Mouse (Mus musculus) frontal cortex, postnatal 10 days (tissue): ENCODE results near the gene Ap5s1.
"Not testable (repeated sequence)": the region's sequence is repeated elsewhere in the genome, so short reads cannot be mapped to it uniquely, and the experiment has no call there.

Experiments
- DNase-seq, 2 experiments: peaks; one replicate each; pipeline ENCODE4 v3.0.0; 2022; ENCODE audit warnings: low spot score in 2 of 2, mixed read lengths in 1 of 2

Ap5s1 gene

DNA sequence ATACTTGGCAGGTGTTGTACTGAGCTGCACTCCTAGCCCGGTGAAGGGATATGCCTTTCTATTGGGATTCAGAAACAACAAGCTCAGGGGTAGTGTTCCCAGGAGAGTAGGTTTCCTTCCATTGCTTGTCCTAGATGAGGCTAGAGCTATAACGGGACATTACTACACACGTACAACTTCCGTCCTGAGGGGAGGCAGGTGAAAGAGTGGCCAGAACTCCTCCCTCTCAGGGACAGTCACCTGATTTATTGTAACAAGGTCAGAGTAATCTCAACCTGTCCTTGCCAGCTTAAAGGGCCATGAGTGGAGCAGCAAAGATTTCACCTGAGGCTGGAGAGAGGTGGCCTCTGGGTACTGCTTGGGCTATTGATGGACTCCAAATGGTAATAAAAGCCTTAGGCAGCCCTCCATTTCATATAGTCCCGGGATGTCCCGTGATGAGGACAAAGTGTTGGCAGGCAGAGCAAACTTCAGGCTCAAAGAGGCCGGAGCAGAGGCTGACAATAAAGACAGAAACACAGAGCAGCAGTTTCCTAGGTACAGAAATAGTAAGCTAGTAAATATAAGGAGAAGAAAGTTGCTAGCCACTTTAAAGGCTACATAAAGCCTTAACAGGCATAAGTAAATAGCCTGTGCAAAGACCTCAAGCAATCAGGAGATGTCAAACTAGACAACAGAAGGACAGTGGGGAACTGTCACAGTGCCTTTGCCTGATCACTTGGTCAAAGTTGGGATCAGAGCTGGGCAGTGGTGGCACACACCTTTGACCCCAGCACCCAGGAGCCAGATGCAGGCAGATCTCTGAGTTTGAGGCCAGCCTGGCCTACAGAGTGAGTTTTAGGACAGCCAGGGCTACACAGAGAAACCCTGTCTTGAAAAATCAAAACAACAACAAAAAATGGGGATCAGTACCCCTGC, 9.3 kb downstream of the Ap5s1 start:
- DNase-seq = no peak

DNA sequence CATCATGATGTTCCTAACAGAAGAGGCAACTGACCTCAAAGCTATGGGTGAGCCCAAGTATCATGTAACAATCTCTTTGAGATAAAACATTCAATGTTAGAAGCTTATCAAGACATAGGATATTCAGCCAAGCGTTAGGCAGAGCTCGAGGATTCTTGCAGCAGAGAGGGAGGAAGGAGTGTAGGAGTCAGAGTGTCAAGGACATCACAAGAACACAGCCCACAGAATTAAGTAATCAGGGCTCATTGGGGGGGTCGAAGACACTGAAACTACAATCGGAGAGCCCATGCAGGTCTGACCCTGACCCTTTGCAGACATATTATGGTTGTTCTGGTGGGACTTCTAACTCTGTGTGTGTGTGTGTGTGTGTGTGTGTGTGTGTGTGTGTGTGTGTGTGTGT, 13.2 kb downstream of the Ap5s1 start:
- DNase-seq = no peak

DNA sequence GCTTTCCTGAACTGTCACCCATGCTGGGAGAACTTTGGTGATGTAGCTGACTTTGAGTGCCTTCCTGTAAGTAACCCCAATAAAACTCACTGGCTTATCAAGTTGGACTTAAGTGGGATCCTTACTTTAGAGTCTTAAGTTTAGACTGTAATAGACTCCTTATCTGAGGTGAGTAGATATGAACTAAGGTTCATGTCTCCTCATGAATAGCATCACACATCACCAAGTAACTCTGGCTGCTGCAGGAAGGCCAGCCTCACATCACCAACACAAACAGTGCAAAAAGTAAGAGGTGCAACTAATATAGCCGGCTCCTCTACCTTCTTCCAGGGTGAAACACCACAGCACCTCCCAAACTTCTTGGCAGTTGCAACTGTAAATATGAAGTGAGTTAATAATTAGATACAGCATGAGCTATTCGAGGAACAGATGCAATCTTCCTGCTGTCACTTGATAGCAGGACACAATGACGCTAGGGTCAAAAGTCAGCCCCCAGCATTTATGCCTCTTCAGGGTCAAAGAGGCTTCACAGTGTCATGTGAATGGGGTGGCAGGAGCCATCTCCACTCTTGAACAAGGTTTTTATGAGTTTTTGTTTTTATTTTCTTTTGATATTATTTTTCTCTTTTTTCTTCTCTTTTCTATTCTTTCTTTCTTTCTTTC, 15.1 kb downstream of the Ap5s1 start:
- no peak for DNase-seq

DNA sequence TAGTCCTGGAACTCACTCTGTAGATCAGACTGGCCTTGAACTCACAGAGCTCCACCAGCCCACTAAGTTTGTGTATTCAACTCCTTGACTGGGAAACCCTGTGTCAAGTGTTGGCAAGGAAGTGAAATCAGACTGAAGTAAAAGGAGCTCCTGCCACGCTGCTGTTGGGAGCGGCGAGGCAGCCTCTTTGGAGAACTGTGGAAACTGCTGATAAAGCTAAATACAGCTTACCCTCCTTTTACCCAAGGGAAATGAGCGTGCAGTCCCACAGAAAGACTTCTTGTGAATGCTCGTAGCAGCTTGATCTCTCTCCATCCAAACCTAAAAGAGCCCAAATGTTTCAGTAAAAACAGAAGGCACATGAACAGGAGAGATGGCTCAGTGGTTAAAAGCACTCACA, 15.7 kb downstream of the Ap5s1 start:
- no peak for DNase-seq

GRCm38 (mm10) chr2:131223569-131223968, 16.7 kb downstream of the Ap5s1 start:
- no peak for DNase-seq

DNA sequence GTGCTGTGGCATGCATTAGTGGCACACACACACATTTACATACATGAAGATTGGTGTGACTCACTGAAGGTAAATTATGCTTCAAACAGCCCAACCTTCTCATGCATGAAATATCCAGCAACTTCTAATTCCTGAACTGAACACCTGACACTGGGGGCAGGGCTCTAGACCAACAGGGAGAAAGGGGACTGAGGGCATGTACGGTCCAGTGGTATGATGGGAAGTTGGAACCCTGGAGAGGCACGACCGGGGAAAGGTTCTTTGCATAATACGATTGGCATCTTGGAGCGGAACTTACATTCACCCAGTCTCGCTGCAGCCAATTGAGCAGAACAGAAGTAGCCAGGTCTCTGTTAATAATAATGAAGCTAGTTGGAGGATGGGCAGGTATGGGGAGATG, 18.3 kb downstream of the Ap5s1 start:
- DNase-seq = no peak

GRCm38 (mm10) chr2:131226669-131227068, 19.8 kb downstream of the Ap5s1 start:
- not testable (repeated sequence) for DNase-seq

DNA sequence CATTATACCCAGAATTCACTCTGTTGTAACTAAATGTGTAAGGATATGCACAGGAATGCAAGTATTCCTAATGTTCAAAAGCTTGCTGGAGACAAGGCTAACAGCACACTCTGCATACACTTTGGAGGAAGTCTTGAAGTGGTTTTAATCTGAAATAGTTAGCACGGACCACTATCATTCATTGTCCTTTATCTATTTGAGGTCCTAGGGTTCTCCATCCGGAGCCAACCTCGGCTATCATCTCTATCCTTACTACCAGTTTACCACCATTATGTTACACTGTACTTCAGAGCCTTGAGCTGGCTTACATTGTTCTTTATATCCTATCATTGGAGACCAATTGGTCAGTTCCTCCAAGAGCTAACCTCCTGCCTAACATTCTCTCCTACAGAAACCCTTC, 20.4 kb downstream of the Ap5s1 start:
- DNase-seq = no peak

DNA sequence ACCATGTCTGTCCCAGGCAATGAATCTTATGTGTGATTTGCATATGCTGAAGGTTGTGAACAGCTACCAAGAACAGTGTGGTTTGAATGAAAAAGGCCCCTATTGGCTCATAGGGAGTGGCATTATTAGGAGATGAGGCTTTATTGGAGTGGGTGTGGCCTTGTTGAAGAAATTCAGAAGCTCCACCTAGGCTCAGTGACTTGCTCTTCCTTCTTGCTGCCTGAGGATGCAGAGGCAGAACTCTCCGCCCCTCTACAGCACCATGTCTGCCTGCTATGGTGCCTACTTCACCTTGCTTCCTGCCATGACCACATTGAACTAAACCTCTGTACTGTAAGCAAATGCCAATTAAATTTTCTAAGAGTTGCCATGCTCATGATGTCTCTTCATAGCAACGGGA, 25.7 kb downstream of the Ap5s1 start:
- DNase-seq = no peak

DNA sequence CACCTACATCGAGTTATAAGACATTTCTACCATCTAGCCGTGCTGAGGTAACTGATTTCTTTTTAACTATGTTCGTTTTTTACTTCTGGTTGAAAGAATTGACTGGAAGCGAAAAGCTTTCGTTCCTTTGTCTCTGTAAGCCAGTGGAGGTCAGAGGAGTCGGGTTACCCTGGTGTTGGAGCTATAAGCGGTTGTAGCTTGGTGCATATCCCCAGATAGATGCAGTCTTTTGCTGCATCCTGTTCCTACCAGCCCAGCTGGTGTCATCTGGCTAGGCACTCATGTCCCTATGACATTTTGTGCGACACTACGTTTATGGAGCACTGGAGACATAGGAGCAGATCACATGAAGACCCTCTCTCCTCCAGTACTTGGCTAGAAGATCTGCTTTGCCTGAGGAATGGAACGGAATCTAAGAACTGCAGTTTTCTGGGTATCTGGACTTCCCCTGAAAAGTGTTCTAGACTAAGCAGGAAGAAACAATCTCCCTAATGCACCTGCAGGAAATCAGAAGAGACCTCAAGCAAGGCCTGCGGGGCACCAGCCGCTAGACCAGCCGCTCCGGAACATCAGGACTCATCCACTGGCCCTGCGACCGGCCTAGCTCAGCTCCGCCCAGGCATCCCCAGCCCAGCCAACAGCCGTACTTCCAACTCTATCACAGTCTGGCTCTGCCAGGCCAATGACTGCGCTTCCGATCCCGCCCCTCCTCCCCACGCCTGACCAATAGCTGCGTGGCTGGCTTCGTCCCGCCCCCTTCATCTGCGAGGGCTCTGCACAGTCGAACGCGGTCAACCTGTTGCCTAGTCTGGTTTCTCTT, 26.6 kb downstream of the Ap5s1 start, which contains the start of gene Mavs:
Mavs (plus strand) TSS at position 757 of the 820 bp plus-strand sequence.
- peak; percentile 91 to 92 for DNase-seq

DNA sequence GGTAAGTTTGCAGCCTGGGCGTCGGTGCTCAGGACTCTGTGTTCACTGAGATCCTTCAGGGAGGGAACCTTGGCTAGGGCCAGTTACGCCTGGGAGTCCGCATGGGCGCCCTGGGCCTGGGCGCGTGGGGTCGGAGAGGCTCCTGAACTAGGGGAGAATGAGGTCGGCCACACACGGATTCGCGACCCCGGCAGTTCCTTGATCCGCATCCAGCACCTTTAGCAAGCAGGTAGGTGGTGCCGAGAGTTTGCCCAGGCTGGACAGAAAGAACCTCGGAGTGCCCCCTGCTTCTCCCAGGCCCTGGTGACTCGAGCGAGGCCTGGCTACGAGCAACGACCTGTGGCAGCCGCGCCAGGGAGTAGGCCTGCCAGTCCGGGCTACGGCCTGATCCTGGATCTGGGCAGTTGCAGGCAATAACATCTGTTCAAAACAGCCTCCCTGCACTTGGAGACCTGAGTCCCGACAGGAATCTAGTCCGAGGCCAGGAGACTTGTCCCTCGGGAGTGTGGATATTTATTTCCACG, 27.3 kb downstream of the Ap5s1 start:
- DNase-seq = no peak

GRCm38 (mm10) chr2:131234970-131235635, 28.2 kb downstream of the Ap5s1 start:
- no peak for DNase-seq

GRCm38 (mm10) chr2:131242180-131242579, 35.3 kb downstream of the Ap5s1 start:
- no peak for DNase-seq

DNA sequence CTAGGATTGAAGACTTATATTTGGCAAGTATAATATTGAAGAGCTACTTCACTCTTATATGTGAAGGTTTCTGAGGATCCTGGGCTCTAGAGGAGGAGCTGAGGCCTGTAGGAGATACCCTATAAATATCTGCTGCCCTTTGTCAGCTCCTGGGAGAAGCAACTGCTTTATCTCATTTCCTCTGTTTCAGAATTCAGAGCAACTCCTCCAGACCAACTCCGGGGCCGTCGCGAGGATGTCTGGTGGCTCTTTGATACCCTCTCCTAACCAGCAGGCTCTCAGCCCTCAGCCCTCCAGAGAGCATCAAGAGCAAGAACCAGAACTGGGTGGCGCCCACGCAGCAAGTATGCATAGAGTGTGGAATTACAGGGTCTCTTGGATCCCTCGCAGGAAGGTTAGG, 36.1 kb downstream of the Ap5s1 start:
- DNase-seq = no peak

GRCm38 (mm10) chr2:131253681-131254328, 46.9 kb downstream of the Ap5s1 start:
- DNase-seq = peak in 1 of 2 experiments; percentile 31

DNA sequence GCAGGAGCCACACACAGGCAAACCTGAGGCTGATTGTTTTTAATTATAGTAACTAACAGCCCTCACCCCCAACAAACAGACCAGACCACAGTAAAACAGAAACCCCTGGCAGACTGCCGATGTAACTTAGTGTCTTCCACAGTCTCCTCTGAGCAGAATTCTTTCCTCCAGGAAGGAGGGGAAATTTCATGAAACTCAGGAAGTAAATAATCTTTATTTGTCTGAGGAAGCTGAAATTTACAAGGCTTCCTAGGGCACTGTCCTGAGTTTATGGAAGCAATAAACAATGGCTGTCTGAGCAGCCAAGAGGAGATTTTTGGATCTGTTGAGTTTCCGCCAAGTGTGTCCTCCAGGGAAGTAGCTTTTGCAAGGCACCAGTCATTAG, 47.4 kb downstream of the Ap5s1 start:
- DNase-seq = no peak

- no peak for DNase-seq
Measured at GRCm38 (mm10) chr2:131255738-131256137, 48.9 kb downstream of the Ap5s1 start.

DNA sequence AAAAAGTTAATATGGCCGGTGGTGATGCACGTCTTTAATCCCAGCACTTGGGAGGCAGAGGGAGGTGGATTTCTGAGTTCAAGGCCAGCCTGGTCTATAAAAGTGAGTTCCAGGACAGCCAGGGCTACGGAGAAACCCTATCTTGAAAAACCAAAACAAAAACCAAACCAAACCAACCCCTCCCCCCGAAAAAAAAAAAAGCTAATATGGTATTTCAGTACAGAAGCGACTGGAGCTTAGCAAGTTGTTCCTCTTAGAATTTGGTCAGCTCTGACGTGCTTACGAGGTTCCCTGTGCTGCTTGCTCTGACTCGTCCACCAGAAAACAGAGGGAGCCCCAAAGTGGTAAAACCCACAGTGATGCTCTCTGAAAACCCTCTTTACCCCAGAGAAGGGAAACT, 51.8 kb downstream of the Ap5s1 start:
- DNase-seq = no peak

DNA sequence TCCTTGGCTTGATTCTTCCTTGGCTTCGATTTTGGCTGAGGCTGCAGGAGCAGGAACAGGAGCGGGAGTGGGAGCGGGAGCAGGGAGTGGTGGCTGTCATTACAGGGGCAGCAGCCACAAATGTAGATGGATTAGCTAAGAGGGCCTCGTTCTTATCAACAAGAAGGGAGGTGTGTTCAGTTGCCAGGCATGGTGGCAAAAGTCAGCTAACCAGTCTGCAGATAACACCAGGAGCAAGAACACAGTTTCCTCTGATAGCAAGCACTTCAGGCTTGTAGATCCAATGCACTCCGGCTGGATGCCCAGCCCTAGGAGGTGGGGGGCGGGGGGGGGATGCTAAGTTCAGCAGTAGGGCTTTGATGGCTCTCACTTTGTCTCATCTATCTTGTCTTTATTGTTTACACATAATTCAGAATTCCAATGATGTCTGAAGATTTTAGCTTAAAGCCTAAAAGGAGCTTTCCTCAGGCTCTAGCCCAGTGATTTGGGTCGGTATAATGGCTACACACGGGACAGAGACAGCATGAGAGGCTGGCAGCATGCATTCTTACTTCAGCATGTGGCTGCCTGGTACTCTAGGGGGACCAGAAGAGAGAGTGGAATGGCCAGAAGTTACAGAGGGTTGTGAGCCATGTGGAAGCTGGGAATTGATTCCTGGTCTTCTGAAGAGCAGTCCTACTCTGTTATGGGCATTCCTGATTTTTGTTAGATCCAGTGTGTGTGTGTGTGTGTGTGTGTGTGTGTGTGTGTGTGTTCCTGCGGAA, 53.8 kb downstream of the Ap5s1 start:
- DNase-seq = no peak
